Comparison of ENCODE assay signal across 23 mouse cellular contexts in genomic region chr2:92241317-92241716, GRCm38 (mm10).
"Had no signal": no experiment of that assay in that cellular context is flagged by ENCODE, and none has a peak within 500 bp of the region (broad histone marks: within the 10 kb centered on the region; RNA-seq: fewer than 3 reads in every experiment).

No protein-coding gene starts in this region.

- H3K9ac ChIP-seq: kidney, embryonic 15.5 days; limb, embryonic 12.5 days; limb, embryonic 15.5 days; liver, embryonic 14.5 days; liver, postnatal 0 days; lung, embryonic 14.5 days had no signal

- H3K4me3 ChIP-seq: kidney, embryonic 15.5 days; left cerebral cortex, adult 2 months; limb, embryonic 12.5 days; limb, embryonic 15.5 days had no signal

- H3K27me3 ChIP-seq: kidney, embryonic 15.5 days; limb, embryonic 12.5 days; limb, embryonic 15.5 days had no signal

- H3K9me3 ChIP-seq: kidney, embryonic 15.5 days; limb, embryonic 12.5 days; limb, embryonic 15.5 days had no signal

- H3K4me1 ChIP-seq: kidney, embryonic 15.5 days; limb, embryonic 12.5 days; limb, embryonic 15.5 days had no signal

- H3K27ac ChIP-seq: kidney, embryonic 15.5 days; left cerebral cortex, adult 2 months; limb, embryonic 12.5 days; limb, embryonic 15.5 days; liver, embryonic 14.5 days; stomach, postnatal 0 days had no signal

- DNase-seq: kidney, adult 8-10 months; kidney, postnatal 10 days; kidney, postnatal 36 days; layer of hippocampus, postnatal 36 days; left cerebral cortex, postnatal 4 days; liver, postnatal 0 days; lung, embryonic 14.5 days; lung, postnatal 14 days; lung, postnatal 4 days; midbrain, embryonic 14.5 days; right cerebral cortex, postnatal 14 days; right cerebral cortex, postnatal 4 days; thymus, adult 2 months; thymus, postnatal 14 days; thymus, postnatal 4 days had no signal

- ATAC-seq: liver, postnatal 0 days had no signal

- H3K4me2 ChIP-seq: kidney, embryonic 15.5 days; limb, embryonic 12.5 days; limb, embryonic 15.5 days; liver, embryonic 11.5 days; lung, embryonic 14.5 days; midbrain, embryonic 11.5 days had no signal
